Comparison of ENCODE assay signal across 9 mouse cellular contexts in the genomic region with DNA sequence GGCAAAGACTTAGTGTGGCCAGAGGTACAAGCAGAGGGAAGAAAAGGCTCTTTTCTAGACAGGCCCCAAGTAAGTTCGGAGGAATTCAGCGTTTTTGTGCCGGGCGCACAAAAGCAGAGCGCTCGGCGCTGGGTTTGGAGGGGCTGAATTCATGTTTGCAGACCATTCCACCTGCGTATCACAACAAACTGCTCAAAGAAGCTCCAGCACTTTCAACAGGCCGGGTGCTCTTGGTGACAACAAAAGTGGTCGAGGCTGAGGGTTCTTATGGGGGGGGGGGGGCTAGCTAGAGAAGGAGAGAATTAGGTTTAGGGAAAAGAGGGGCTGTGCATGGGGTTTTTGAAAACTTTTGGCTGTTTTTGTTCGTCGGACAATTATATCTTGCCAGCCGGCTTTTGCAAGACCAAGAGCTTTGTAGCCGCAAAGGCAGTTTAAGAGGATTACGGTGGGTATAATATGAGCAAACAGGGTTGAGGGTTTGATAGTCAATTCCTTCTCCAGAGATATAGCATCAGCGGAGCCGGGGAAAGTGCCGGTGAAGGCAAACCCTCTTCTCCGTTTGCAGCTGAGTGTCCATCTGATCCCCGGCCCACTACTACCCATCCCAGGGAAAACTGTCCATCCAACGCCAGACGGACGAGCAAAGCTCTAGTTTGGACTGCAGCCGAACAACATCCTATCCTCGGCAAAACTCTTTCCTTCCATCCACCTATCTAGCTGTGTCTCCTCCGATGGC. TPM values are rescaled to one million over a fixed set of nuclear protein-coding genes. Genes with fewer than 3 reads are reported as not detected.
A peak's percentile ranks its signal among the peaks of the same experiment; 100 is the strongest.
DNase-seq lines count a peak whose midpoint lies in the region; ATAC-seq and TF ChIP-seq lines count a peak whose summit lies in the region.
"Had no signal": no experiment of that assay in that cellular context is flagged by ENCODE, and none has a peak within 500 bp of the region (broad histone marks: within the 10 kb centered on the region; RNA-seq: fewer than 3 reads in every experiment).

No protein-coding gene starts in this region.

- H3K27ac ChIP-seq in left cerebral cortex, adult 2 months = peak overlapping the region; percentile 87
- H3K27ac ChIP-seq in embryonic facial prominence, embryonic 15.5 days (replicated peaks) = no peak overlapping the region
- no peak overlapping the region for H3K27ac ChIP-seq in intestine, postnatal 0 days (ENCODE audit: low read depth, low read length)

- H3K4me1 ChIP-seq in embryonic facial prominence, embryonic 15.5 days = peaks cover 26% of the 10 kb centered on the region
- H3K4me1 ChIP-seq in intestine, postnatal 0 days (replicated peaks; ENCODE audit: control insufficient read depth, insufficient read depth, low read length) = no peaks in the 10 kb centered on the region

- H3K9ac ChIP-seq in embryonic facial prominence, embryonic 15.5 days = no peak overlapping the region
- no peak overlapping the region for H3K9ac ChIP-seq in intestine, postnatal 0 days (ENCODE audit: low read depth, low read length)

- DNase-seq in left cerebral cortex, adult 2 months (ENCODE audit: extremely low spot score in 1 of 2, low spot score in 2 of 2) = no peak
- no peak for DNase-seq in left cerebral cortex, adult 9 months (ENCODE audit: low spot score in 2 of 2)
- DNase-seq in retina, embryonic 14.5 days (ENCODE audit: low spot score) = peak; percentile 50
- no peak for DNase-seq in left cerebral cortex, postnatal 4 days
- no peak for DNase-seq in thymus, postnatal 25 days
- no peak for DNase-seq in urinary bladder, adult 18-20 months (ENCODE audit: low spot score in 2 of 2)
- DNase-seq: cerebellum, adult 9-10 months had no signal

- WGBS in embryonic facial prominence, embryonic 15.5 days = 2% methylated on average over 26 of the region's 26 CpGs
- 3% methylated on average over 26 of the region's 26 CpGs for WGBS in intestine, postnatal 0 days

- H3K4me2 ChIP-seq in embryonic facial prominence, embryonic 15.5 days (replicated peaks) = peak overlapping the region; percentile 42
- H3K4me2 ChIP-seq in intestine, postnatal 0 days (replicated peaks; ENCODE audit: low read depth) = peak overlapping the region; percentile 18; the same call in 1 of the 2 replicates

- peak overlapping the region; percentile 50 for H3K4me3 ChIP-seq in left cerebral cortex, adult 2 months
- peak overlapping the region; percentile 31 for H3K4me3 ChIP-seq in embryonic facial prominence, embryonic 15.5 days (replicated peaks)
- peak overlapping the region; percentile 23; the same call in 1 of the 2 replicates for H3K4me3 ChIP-seq in intestine, postnatal 0 days (ENCODE audit: low read depth, low read length)

- no peak for ATAC-seq in embryonic facial prominence, embryonic 15.5 days (ENCODE audit: insufficient number of reproducible peaks, low FRiP score, low TSS enrichment, low read depth)
- ATAC-seq in intestine, postnatal 0 days = no peak

- no peaks in the 10 kb centered on the region for H3K36me3 ChIP-seq in embryonic facial prominence, embryonic 15.5 days
- no peaks in the 10 kb centered on the region for H3K36me3 ChIP-seq in intestine, postnatal 0 days (ENCODE audit: control insufficient read depth, insufficient read depth)

- peaks cover 97% of the 10 kb centered on the region for H3K27me3 ChIP-seq in embryonic facial prominence, embryonic 15.5 days
- peaks cover 87% of the 10 kb centered on the region for H3K27me3 ChIP-seq in intestine, postnatal 0 days (replicated peaks; ENCODE audit: control insufficient read depth, insufficient read depth, low read length)

- no peak for TF ChIP-seq CTCF in left cerebral cortex, adult 2 months (IDR thresholded peaks at IDR 0.05)
- no peak for TF ChIP-seq CTCF in intestine, postnatal 0 days (IDR thresholded peaks at IDR 0.05; ENCODE audit: low read depth)

- H3K9me3 ChIP-seq in embryonic facial prominence, embryonic 15.5 days (replicated peaks) = no peaks in the 10 kb centered on the region
- no peaks in the 10 kb centered on the region for H3K9me3 ChIP-seq in intestine, postnatal 0 days (ENCODE audit: control insufficient read depth)

- intact Hi-C loops in left cerebral cortex, adult 2 months (cut with DNase I) = loop anchor here (2.0 kb wide), 1 partner anchor 44 kb away; no protein-coding TSS in a partner anchor
- intact Hi-C loops in left cerebral cortex, postnatal 4 days (cut with DNase I) = loop anchor here (10.0 kb wide), 1 partner anchor 168 kb away; no protein-coding TSS in a partner anchor

RNA-seq across cellular contexts. Expression of a gene that starts 1.0 kb away (rescaled TPM):
- 10 to 100 TPM; 28.6 to 33.1 TPM for total RNA-seq in left cerebral cortex, adult 2 months (2021)
- polyA plus RNA-seq in embryonic facial prominence, embryonic 15.5 days (2015; fragmentation: Nextera tagmentation; extraction: Ambion mirVana) = 0.39 and 1.4 TPM in 2 replicates
- polyA plus RNA-seq in intestine, postnatal 0 days (2015; fragmentation: Nextera tagmentation; extraction: Ambion mirVana) = not detected in 2 replicates
- total RNA-seq in left cerebral cortex, postnatal 4 days (2021) = 10 to 100 TPM; 53.3 to 54.3 TPM
